Mouse (Mus musculus) midbrain, postnatal 0 days (tissue): Measurements from ENCODE around the gene Fuk. TPM values are rescaled to one million over a fixed set of nuclear protein-coding genes. Genes with fewer than 3 reads are reported as not detected.

ENCODE experiments used
- ATAC-seq: fragments of 200-750 bp; cut with Nextera tagmentation; 2 replicates; pipeline ENCODE4 v1.8.0; 2017; ENCODE audit warnings: moderate number of reproducible peaks, mild to moderate bottlenecking, moderate TSS enrichment, moderate library complexity; ENCODE audit not compliant: low FRiP score
- DNase-seq: peaks from one replicate; pipeline ENCODE4 v3.0.0-alpha.2; 2015; ENCODE audit warnings: low spot score
- H3K27ac ChIP-seq: fragments of 300-500 bp; sonication (generic); 2 replicates; pipeline ENCODE4 v1.5.1; 2014; ENCODE audit warnings: low read depth, mild to moderate bottlenecking, low read length, mixed read lengths
- H3K27me3 ChIP-seq: fragments of 300-500 bp; sonication (generic); 2 replicates; pipeline ENCODE4 v1.6.1; 2014; ENCODE audit warnings: low read length, control low read depth, mixed read lengths; ENCODE audit not compliant: insufficient read depth
- H3K36me3 ChIP-seq: fragments of 300-500 bp; sonication (generic); 2 replicates; pipeline ENCODE4 v1.6.1; 2014; ENCODE audit warnings: low read length, control low read depth, mixed read lengths; ENCODE audit not compliant: insufficient read depth
- H3K4me1 ChIP-seq: fragments of 300-500 bp; sonication (generic); 2 replicates; pipeline ENCODE4 v1.6.1; 2014; ENCODE audit warnings: mild to moderate bottlenecking, control low read depth, antibody characterized with exemption, low read length, mixed read lengths; ENCODE audit not compliant: insufficient read depth
- H3K4me2 ChIP-seq: fragments of 300-500 bp; sonication (generic); 2 replicates; pipeline ENCODE4 v1.6.1; 2014; ENCODE audit warnings: low read depth, mild to moderate bottlenecking, low read length, mixed read lengths; ENCODE audit not compliant: poor library complexity, severe bottlenecking
- H3K4me3 ChIP-seq: fragments of 300-500 bp; sonication (generic); 2 replicates; pipeline ENCODE4 v1.5.1; 2014; ENCODE audit warnings: low read depth, mild to moderate bottlenecking, low read length, moderate library complexity
- H3K9ac ChIP-seq: fragments of 300-500 bp; sonication (generic); replicated peaks from 2 replicates; pipeline ENCODE4 v1.6.1; 2014; ENCODE audit warnings: mild to moderate bottlenecking, low read length, moderate library complexity, mixed read lengths; ENCODE audit not compliant: poor library complexity, severe bottlenecking
- H3K9me3 ChIP-seq: fragments of 300-500 bp; sonication (generic); 2 replicates; pipeline ENCODE4 v1.6.1; 2016; ENCODE audit warnings: low read length, control low read depth
- CTCF ChIP-seq: IDR thresholded peaks from 2 replicates; pipeline ENCODE4 v1.5.1; 2016; ENCODE audit warnings: antibody characterized with exemption, mild to moderate bottlenecking
- WGBS: fragments of 180-500 bp; shearing (Covaris S2); extraction: QIAGEN DNeasy Blood & Tissue Kit; methylation state at CpG from one replicate; pipeline ENCODE4 v1.1.7; 2014; 5-methylcytosine and 5-hydroxymethylcytosine counted together
- polyA plus RNA-seq: library from polyadenylated mRNA; unstranded; fragments of >200 nt; fragmentation: Nextera tagmentation; extraction: Ambion mirVana; gene quantifications from 2 replicates; pipeline ENCODE4 v1.2.1, GENCODE M21; 2015
- total RNA-seq: library from RNA; depleted of rRNA; stranded (reverse); fragments of >200 nt; gene quantifications from 2 replicates; pipeline ENCODE4 v1.2.3, GENCODE M21; 2014

The Fuk gene
- total and polyA plus RNA-seq, 2 experiments from 2014 or later = 4.4 to 15.5 TPM

DNA sequence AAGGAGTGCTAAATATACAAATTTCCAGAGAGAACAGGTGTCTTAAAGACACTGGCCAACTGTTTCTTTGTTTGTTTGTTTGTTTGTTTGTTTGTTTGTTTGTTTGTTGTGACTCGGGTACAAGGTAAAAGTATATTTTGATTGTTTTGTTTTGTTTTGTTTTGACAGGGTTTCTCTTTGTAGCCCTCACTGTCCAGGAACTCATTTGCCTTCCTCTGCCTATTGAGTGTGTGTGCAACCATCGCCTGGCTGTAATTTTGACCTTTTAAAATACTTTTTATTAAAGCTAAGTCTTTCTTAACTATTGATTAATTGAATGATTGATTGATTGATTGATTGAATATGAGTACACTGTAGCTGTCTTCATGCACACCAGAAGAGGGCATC, 284 bp upstream of the Fuk start:
- Histone ChIP-seq H3K4me1 (no peaks in the 10 kb centered on the region), H3K27ac (no peak overlapping the region), H3K9ac (no peak overlapping the region), H3K27me3 (no peaks in the 10 kb centered on the region), H3K4me2 (peak overlapping the region; percentile 65), H3K4me3 (peak overlapping the region; percentile 65; the same call in 1 of the 2 replicates), H3K9me3 (no peaks in the 10 kb centered on the region), H3K36me3 (peaks cover 7% of the 10 kb centered on the region; the same call in 1 of the 2 replicates)
- ATAC-seq (no peak), DNase-seq (no peak)
- 66% methylated on average over 2 of the region's 2 CpGs for WGBS
- no peak for TF ChIP-seq CTCF

GRCm38 (mm10) chr8:110901056-110901455, 1.2 kb downstream of the Fuk start:
- ATAC-seq (no peak), DNase-seq (no peak)
- peaks cover 7% of the 10 kb centered on the region for H3K36me3 ChIP-seq
- H3K27me3 ChIP-seq = no peaks in the 10 kb centered on the region
- no peak overlapping the region for H3K4me3 ChIP-seq
- no peak overlapping the region for H3K27ac ChIP-seq
- H3K4me2 ChIP-seq = no peak overlapping the region
- no peak overlapping the region for H3K9ac ChIP-seq
- H3K9me3 ChIP-seq = no peaks in the 10 kb centered on the region
- WGBS = 85% methylated on average over 3 of the region's 3 CpGs
- TF ChIP-seq CTCF = no peak
- H3K4me1 ChIP-seq = no peaks in the 10 kb centered on the region

DNA sequence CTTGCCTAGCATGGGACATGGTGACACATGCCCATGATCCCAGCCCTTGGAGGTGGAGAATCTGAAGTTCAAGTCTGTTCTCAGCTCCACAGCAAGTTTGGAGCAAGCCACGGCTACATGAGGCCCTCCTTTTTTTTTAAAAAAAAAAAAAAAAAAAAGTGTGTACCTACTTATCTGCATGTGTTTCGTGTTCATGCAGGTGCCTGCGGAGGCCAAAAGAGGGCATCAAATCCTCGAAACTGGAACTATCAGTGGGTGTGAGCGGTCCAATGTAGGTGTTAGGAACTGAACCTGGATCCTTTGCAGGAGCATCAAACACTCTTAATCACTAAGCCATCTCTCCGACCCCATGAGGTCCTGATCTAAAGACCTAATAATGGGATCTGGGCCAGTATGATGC, 4.8 kb downstream of the Fuk start:
- WGBS = 92% methylated on average over 6 of the region's 6 CpGs
- TF ChIP-seq CTCF = no peak
- no peak for ATAC-seq
- no peaks in the 10 kb centered on the region for H3K27me3 ChIP-seq
- H3K4me2 ChIP-seq = no peak overlapping the region
- no peaks in the 10 kb centered on the region for H3K9me3 ChIP-seq
- H3K27ac ChIP-seq = no peak overlapping the region
- no peak overlapping the region for H3K9ac ChIP-seq
- H3K36me3 ChIP-seq = peaks cover 11% of the 10 kb centered on the region
- H3K4me3 ChIP-seq = no peak overlapping the region
- no peak for DNase-seq
- H3K4me1 ChIP-seq = no peaks in the 10 kb centered on the region

DNA sequence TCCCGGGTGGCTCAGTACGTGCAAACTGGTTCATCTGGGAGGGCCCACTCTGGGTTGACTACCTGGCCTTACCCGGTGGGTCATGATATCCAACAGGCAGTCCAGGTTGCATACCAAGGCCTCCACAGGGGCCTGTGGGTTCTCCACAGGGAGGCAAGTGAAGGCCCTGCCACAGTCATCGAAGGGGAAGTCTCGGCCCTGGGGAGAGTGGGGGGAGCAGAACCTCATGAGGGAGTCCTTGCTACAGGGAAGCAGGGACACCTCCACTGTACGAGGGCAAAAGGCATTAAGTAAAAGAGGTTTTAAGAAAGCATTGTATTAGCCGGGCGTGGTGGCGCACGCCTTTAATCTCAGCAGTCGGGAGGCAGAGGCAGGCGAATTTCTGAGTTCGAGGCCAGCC, 6.5 kb downstream of the Fuk start:
- no peak for TF ChIP-seq CTCF
- no peak overlapping the region for H3K27ac ChIP-seq
- no peak overlapping the region for H3K9ac ChIP-seq
- no peak for DNase-seq
- ATAC-seq = no peak
- H3K36me3 ChIP-seq = peaks cover 11% of the 10 kb centered on the region
- no peak overlapping the region for H3K4me3 ChIP-seq
- 94% methylated on average over 13 of the region's 13 CpGs for WGBS
- no peaks in the 10 kb centered on the region for H3K4me1 ChIP-seq
- no peak overlapping the region for H3K4me2 ChIP-seq
- H3K27me3 ChIP-seq = no peaks in the 10 kb centered on the region
- H3K9me3 ChIP-seq = no peaks in the 10 kb centered on the region

- Histone ChIP-seq H3K4me3 (no peak overlapping the region), H3K27ac (no peak overlapping the region), H3K4me1 (no peaks in the 10 kb centered on the region), H3K36me3 (peaks cover 11% of the 10 kb centered on the region), H3K27me3 (no peaks in the 10 kb centered on the region), H3K9ac (no peak overlapping the region), H3K4me2 (no peak overlapping the region), H3K9me3 (no peaks in the 10 kb centered on the region)
- TF ChIP-seq CTCF = no peak
- no peak for ATAC-seq
- no peak for DNase-seq
- WGBS = 86% methylated on average over 8 of the region's 9 CpGs
These were observed 7.0 kb downstream of the Fuk start for GRCm38 (mm10) chr8:110895254-110895653.

DNA sequence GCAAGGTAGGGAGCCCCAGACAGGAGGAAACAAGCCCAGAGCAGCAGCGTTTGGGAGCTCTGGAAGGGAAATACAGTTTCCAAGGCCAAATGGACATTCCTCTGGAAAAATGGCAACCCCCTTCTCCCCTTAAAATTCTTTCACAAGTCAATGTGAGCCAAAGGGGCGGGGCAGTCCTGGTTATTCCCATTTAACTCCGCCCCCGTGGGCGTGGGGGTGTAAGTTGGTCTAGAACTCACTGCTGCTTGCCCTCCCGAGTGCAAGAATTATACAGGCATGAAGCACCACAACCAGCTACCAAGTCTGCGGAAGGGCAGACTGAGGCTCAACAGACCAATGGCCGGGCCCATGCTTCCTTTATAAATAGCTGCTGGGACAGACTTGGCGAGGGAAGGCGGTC, 7.4 kb downstream of the Fuk start:
- Histone ChIP-seq H3K9ac (no peak overlapping the region), H3K36me3 (peaks cover 15% of the 10 kb centered on the region), H3K27me3 (no peaks in the 10 kb centered on the region), H3K4me3 (no peak overlapping the region), H3K4me1 (no peaks in the 10 kb centered on the region), H3K9me3 (no peaks in the 10 kb centered on the region), H3K4me2 (no peak overlapping the region), H3K27ac (no peak overlapping the region)
- DNase-seq = no peak
- ATAC-seq = no peak
- 90% methylated on average over 10 of the region's 10 CpGs for WGBS
- TF ChIP-seq CTCF = no peak
